Mouse (Mus musculus) liver, adult 10 weeks (tissue): Measurements from ENCODE around the gene Podn. TPM values are rescaled to one million over a fixed set of nuclear protein-coding genes. Genes with fewer than 3 reads are reported as not detected.

Experiments
- polyA plus RNA-seq: library from polyadenylated mRNA; stranded (reverse); fragments of 350-450 nt; fragmentation: Illumina TruSeq; extraction: RNeasy Lipid Tissue Mini Kit (QIAGEN cat#74804); gene quantifications from one replicate; pipeline ENCODE4 v1.2.3, GENCODE M21; 2014; ENCODE audit warnings: low read depth, low replicate concordance

Podn gene
- 0.34 TPM for polyA plus RNA-seq

DNA sequence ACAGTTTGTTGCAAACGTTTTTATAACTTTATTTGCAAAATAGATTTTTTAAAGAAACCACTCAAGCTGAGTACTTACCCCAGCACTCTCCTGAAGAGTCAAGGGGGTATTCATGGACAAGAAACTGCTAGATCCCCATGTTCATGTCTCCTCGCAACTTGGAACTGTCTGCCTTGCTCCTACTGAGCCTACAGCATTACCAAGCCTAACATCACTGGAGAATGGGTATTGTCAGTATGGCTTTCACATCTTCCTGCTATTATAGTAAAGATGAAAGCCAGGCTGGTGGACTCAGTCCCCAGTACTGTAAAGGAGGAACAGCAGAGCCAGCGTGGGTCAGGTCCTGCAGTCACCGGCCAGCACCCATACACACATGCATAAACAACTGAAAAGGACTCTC lies at the start of gene Podn:
Gene Podn, minus strand, starts transcription at position 101 of the 400 bp plus-strand sequence.

DNA sequence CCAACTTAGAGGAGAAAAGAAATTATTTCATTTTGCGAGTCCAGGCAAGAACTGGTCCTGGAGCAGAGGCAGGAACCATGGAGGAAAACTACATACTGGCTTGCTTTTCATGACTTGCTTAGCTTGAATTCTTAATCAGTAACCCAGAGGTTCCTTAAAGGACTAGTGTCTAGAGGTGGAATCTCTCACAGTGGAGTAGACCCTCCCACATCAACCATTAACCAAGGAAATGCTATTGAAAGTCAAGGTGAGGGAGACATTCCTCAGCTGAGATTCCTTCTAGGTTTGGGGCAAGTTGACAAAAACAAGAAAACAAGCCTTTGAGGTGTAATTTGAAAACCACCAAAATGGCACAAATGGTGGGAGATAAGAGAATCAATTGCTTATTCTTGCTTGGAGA lies 48.6 kb upstream of the Podn start, which contains the start of gene Scp2:
Gene Scp2, minus strand, starts transcription at position 119 of the 400 bp plus-strand sequence.

DNA sequence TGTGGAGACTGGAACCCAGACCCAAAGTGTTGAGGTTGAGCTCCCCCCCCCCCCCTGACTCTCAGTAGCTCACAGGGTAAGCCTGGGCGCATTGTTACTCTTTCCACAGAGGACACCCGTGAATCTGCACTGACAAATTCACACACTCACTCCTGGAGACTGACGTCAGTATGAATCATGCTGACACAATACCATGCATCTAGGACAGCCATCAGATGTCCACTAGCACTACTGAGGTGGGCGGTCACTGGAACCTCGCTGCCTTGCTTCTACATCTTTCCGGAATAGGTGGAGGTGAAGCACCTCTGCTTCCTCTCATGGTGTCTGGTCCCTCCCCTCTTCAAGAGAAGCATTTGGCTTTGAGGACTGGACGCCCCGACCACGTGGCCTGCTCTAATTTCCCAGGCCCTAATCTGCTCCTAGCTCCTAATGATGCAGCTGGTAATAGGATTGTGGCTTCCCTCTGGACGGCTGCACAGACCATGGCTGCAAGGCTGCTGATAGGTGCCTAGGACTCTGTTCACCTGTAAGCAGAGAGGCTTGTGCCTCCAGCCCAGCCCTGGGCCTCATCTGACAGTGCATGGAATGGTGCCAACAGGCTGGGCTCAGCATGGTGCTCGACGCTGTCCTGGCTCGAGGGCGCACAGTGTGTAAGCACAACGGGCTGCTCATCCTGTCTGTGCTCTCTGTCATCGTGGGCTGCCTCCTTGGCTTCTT lies 128.1 kb downstream of the Podn start, which contains the start of gene Slc1a7:
Gene Slc1a7, plus strand, starts transcription at position 367 of the 717 bp plus-strand sequence.

Other genes with a start within 250 kb of the Podn start
- gene Magoh, start 216.7 kb downstream of the Podn start, polyA plus RNA-seq = 66.7 TPM
- gene 0610037L13Rik, start 206.6 kb downstream of the Podn start, polyA plus RNA-seq = 13.8 TPM
- gene Cpt2, start 172.8 kb downstream of the Podn start, polyA plus RNA-seq = 273 TPM
- gene Slc1a7, start 128.1 kb downstream of the Podn start, polyA plus RNA-seq = not detected
- gene Scp2, start 48.6 kb upstream of the Podn start, polyA plus RNA-seq = 2,225 TPM
- 70.0 TPM for gene Echdc2, start 69.0 kb upstream of the Podn start, polyA plus RNA-seq
- gene Zyg11a, start 121.6 kb upstream of the Podn start, polyA plus RNA-seq = 1.8 TPM
- gene Zyg11b, start 204.7 kb upstream of the Podn start, polyA plus RNA-seq = 26.8 TPM
- 13.2 TPM for gene Coa7, start 231.7 kb upstream of the Podn start, polyA plus RNA-seq